Mouse (Mus musculus) induced T-regulatory cell, adult 2 months (primary cell): ENCODE measurements around the gene Pou2af1.

Source experiments
- DNase-seq: peaks from one replicate; pipeline ENCODE4 v3.0.0-alpha.2; 2012; ENCODE audit warnings: low read depth

Pou2af1 gene

DNA sequence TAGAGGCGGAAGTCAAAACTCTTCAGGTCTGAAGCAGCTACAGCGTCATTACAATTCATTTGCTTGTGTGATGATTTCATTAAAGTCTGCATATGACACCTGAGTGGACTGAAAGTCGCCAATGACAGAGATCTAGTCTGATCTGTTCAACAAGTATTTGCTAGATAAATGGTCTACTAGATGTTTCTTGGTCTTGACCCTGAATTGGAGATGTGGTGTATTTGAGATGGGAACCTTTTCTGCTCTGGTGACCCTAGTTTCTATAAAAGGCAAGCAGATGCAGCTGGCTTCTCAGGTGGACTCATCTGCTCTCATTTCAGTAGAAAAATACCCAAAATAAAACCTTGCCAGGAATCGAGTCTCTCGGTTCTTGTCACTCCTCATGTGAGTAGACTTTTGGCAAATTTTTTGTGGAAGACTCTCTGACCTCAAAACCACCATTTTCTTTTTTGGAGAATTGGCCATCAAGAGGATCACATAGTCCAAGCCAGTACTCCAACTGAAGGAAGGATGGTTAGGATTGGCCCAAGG, 12.2 kb downstream of the Pou2af1 start:
- no peak for DNase-seq

DNA sequence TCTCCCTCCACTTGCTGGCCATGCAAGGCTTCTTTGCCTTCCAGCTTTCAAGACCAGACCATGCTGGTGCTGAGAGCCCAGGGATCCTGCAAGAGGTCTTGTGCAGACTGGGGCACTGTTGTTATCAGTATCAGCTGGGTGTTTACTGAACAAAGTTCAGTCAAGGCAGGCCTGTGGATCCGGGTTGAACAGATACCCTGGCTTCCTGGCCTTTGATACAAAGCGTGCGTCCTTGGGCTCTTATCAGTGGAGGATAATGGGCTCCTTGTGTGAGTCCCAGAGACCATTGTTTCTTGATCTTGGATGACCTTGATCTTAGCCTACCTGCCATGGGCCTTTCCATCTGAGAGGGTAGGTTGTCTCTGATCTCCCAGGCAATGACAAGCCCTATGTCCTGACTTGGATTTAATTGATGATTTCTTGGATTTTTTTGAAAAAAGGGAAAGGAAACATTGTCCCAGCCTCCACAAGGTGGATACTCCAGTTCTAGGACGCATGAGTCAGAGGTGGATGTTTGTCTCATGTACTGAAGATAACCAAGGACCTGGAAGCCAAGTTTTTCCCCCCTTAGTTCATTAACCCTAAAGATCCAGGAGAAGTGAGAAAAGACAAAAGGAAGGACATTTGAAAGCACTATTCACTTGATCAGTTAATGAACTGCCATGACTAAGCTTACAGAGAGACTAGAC, 17.3 kb downstream of the Pou2af1 start:
- no peak for DNase-seq

DNA sequence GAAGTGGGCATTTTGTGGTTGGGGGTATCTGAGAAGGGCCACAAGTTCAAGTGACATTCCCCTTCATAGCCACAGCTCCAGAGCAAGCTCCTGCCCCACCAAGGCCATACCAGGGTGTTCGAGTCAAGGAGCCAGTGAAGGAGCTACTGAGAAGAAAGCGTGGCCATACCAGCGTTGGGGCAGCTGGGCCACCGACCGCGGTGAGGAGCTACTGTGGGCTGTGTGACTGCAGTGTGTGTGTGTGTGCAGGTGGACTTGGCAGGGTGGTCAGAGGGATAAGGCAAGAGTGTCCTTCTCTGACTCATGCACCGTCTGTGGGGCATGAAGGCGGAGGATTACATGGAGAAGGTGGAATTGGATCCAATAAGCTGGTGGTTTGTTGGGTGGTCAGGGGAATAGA, 18.7 kb downstream of the Pou2af1 start:
- no peak for DNase-seq

DNA sequence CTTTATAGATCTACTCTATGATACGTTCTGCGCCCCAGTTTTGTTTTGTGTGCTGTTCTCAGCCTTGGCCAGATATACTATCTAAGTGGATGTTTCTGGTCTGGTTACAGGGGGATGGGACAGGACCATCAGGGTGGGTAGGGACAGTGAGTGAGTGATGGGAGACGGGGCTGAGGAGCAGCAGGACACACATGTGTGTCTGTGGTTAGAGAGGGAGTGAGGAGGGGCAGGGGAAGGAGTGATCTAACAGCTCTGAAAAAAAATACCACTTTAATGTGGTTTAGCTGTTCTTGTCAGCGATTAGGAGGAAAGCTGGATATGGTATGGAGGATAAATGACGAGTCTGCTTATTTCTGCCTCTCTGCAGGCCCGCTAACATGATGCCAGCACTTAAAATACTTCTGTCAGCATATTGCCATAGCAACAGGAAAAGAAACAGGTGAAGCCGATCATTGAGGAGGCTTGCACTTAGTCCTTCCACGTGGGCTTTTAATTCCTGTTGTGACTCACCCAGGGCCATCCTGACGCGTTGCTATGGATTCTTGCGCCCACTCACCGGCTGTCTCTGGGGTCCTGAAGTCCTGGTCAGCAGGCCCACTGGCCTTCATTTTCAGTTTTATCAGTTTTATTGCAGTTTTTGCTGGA, 25.4 kb downstream of the Pou2af1 start:
- peak; percentile 40 for DNase-seq

DNA sequence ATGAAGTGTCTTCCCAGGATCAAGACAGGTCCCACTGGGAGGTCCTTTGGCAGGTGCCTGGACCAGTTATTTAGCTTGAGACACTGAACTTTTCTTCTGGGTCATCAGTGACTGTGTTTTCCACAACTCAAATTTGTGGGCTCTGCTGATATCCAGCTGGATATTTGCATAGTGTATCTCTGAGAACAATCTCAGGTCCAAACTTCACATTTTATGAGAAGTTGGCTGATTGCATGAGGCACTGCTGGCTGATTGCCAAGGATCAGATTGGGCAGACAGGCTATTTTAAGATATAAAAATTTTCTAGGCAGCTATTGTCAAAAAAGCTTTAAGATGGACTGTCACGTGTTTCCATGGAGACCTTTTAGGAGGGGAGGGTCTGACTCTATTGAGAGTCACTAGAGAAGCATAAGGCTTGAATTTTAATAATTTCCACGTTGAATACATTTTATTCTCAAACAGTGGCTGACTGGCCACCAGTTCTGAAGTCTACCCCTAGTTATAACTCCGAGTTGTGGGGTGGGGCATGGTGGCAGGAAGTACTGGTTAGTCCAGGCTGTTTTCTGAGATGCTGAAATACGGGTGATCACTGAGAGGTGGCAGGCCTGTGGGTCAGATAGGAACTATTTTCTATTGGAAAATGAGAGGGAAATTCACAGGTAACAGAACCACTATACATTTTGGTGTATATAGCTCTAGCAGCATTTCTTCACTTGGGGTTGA, 43.4 kb downstream of the Pou2af1 start:
- DNase-seq: no peak

DNA sequence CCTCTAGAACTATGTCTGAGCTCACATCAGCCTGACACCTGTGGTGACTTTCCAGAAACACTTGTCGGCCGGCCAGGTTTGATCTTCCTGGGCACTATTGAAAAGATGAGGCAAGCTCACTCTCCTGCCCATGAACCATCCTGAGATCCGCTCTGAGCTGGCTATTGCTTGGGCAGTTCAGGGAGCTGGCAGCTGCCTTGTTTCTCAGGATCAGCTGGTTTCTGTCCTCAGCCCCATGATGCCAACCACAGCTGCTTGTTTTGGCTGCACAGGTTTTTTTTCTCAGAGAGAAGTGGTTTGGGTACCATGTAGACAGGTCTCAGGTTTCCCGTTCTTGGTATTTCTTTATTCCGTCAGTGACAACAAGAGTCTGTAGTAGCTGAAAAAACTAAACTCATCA, 44.9 kb downstream of the Pou2af1 start:
- DNase-seq: no peak

DNA sequence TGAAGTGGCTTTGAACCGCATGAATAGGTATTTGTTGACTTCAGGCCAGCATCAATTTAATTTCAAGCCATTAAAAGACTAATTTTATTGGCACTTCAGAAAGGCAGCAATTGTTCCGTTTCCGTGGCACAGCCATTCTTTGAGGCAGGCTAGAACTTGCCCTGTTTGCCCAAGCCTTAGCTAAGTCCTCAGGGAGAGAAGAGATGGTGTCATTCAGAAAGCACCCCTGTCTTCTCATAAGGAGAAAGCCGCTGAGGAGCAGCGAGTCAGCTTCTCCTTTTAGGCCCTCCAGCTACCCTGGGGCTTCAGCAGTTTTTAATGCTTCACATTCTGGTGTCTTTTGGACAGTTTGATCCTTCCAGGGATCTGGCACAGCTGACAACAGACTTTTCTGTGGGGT, 55.3 kb downstream of the Pou2af1 start:
- DNase-seq: no peak

DNA sequence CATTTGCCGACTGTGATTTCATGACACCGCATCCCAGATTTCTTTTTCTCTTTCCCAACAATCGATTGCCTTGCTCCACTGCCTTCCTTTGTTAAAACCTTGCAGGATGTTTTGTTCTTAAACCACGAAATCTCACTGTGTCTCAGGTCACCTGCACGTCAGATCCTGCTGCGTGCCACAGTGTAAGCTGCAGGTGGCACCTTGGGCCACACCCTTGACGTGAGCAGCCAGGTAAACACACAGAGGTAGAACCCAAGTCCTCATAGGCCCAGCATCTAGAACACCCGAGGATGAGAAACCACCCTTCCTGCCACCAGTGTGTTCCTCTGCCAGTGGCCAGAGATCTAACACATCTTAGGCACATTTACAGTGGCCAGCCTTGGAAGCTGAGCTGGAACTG, 57.6 kb downstream of the Pou2af1 start:
- no peak for DNase-seq

DNA sequence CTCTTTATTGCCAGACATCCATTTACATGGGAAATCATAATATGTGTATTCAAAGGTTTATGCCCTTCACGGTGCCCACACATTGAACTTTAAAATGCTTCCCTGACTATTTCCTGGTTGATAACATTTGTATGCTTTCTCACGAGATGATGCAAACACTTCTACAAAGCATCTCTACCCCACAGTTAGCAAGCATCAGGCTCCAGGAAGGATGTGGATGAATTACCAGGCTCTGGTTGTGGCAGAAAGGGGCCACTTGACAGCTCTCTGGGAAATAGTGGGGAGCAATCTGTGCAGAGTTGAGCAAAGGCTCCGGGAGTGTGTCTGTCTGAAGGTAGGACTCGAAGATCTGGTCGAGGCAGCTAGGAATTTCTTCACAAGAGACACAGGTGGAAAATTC, 58.6 kb downstream of the Pou2af1 start:
- DNase-seq: no peak

DNA sequence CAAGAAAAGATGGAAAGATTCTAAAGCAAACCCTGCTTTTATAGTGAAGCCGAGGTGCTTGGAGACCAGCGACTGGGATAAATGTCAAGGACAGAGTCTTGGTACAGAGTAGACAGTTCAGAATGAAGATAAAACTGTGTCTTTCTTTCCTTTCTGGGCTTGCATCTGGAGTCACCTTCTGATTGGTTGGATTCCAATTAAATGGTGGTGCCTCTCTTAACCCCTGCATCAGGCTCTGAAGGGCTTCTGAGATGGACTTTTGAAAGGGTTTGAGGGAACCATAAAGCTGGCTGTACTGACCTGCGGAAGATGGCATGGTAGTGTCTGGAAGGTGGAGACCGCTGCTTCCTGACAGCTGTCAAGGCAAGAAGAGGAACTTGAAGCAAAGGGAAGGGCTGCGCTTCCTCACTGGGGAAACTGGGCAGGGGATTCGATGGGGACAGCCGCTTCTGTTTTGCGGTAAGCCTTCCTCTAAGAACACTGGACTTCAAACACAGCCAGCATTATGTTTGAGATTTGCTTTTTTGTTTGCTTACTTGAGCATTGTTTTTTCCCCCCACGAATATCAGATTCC, 60.2 kb downstream of the Pou2af1 start:
- DNase-seq: no peak

DNA sequence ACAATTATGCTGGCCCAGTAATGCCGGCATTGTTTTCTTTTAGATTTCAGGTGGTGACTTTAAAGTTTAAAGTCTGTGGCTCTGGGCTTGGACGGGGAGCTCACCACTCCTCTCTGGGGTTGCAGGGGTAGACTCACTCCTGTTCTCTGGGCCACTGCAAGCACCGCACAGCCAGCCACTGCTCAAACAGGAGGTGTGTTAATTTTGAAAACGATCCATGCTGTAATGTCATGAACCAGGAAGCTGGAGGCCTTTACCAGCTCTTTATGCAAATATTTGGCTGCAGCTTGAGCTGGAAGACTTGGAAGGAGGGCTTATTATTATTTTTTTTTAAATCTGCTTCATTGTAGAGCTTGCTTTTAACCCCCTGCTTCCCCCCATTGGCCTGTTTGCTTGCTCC, 61.2 kb downstream of the Pou2af1 start:
- no peak for DNase-seq

DNA sequence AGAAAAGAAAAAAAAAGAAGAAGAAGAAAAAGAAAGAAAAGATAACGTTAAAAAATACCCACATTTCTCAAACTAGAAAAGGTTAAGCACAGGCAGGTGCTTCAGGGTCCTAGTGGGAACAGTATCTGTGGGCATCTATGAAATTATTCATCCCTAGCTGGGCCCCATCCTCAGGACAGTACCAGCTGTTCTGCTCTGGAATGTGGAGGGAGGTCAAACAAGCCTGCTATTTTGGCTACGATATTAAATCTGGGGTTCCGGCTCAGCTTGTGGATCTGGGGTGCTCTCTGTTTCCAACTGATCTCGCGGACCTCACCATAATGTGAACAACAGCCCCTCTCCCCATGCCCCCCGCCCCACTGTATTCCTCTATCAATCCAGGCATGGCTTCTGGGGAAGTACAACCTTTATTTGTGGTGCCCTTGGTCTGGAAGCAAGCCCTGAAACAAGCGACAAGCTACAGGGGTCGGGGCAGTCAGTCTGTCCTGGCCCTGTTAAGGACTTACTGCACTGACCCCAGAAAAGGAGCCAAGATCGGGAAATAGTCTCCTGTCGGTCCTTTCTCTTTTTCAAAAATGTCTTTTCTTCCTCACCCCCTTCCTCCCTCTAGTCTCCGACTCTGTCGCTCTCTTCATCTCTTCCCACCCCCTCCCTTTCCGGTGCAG, 64.5 kb downstream of the Pou2af1 start:
- no peak for DNase-seq

DNA sequence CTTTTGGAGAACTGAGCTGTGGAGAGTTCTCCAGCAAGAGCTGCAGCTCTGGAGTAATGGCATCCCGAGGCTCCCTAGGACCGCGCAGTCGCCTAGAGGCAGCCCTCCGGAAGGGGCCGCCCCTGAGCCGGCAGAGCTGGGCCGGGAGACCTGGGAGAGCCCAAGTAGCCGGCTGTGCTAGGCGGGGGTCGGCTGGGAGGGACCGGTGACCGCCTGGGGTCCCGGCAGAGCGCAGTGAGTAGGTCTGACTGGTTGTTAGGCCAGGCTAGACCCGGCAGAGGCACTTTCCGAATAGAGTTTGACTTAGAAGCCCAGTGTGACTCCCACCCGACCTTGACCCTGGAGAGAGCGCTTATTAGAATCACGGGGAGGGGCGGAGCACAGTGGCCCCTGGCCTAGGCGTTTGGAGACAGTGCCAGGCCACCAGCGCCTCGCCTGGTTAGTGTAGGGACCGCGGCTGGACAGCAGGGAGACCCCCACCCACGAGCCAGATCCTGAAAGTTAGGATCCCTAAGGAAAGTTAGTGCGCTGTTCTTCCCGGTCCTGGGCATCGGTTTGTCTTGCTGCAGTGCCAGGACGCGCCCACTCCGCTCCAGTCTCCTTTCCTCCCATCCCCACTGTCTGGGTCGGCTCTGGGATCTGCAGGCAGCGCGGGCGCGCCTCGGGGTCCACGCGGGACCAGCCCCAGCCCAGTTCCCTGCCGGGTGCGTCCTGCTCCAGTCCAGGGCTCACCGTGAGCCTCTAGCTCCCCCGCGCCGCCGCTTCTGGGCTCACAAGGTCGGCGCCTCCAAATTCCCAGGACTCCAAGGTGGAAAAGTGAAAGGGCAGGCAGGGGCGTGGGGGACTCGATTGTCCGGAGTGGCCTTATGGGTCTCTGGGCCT, 65.2 kb downstream of the Pou2af1 start, which contains the start of gene Colca2:
Gene Colca2, minus strand, starts transcription at position 70 of the 882 bp plus-strand sequence.
- peak; percentile 12 for DNase-seq

DNA sequence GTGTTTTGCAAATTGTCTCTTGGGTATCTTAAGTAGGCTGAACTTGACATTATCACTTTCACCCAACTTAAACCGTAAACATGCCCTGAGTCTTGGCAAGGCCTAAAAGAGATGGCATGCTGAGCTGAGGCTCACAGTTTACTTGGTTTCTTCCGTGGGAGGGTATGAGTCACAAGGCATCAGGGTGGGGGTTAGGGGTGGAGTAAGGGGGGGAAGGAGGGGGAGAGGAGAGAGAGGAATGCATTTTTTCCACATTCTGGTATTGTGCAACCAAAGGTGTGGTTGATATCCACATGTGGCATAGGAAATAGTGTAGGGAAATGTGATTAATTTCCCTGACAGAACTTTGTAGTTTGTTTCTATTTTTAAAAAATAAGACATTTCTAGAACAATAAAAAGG, 72.6 kb downstream of the Pou2af1 start:
- DNase-seq: no peak
